Mouse (Mus musculus) embryonic stem cell, embryonic (primary cell): ENCODE results near the gene Triap1.

Source experiments
- CTCF ChIA-PET, 4 experiments: fragments of 300-600 bp in 2 of 4; fragments of 350-600 bp in 2 of 4; sonication (Branson Sonifier 250); formaldehyde crosslinking; loops; one replicate each; lab custom pipeline; 2022; ENCODE audit warnings: inconsistent platforms in 2 of 4; lab: Charles Lee
- POLR2A ChIA-PET, 4 experiments: fragments of 300-600 bp in 2 of 4; fragments of 350-600 bp in 2 of 4; sonication (Branson Sonifier 250); formaldehyde crosslinking; loops; one replicate each; lab custom pipeline; 2022; ENCODE audit warnings: antibody characterized with exemption in 4 of 4, inconsistent platforms in 1 of 4; lab: Charles Lee

Gene Triap1

GRCm38 (mm10) chr5:115319004-115319940, 21.8 kb upstream of the Triap1 start:
- POLR2A ChIA-PET, result interaction anchor here in 3 of 4 experiments (0.5 to 13.0 kb wide), 35 partner anchors 9 to 610 kb away, joined by 3 to 170 read pairs (median 4); partner anchors contain the start of genes Dynll1 (in 3 of the 3), Pla2g1b (in 1 of the 3), Rnf10 (in 1 of the 3) and Sirt4 (in 1 of the 3)
- CTCF ChIA-PET, result interaction anchor here (0.5 to 1.9 kb wide), 30 partner anchors 10 to 1140 kb away, joined by 3 to 7 read pairs (median 4); partner anchors contain the start of genes Dynll1 (in 2 of the 4) and Rplp0 (in 1 of the 4)

DNA sequence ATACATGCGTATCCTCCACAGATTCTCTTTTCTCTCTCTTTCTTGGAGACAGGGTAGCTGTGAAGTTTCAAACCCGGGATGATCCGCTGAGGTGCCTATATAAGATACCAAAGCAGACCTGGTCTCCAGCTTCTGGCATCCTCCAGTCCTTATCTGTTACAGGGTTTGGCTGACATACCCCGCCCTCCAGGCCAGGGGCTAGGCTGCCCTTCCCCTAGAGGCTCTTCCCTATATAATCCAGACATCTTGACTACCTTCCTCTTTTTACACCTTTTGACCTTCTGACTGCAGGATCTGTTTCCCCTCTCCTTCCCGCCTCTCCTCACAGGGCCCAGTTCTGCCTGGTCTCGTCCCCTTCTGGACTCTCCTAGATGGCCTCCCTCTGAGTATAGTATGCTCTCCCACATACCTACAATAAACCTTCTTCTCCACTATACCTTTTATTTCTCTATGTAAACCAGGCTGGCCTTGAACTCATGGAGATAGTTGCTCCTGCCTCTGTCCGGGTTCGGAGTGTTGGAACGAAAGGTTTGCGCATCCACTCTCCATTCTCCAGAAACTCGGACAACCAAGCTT, 14.7 kb upstream of the Triap1 start:
- ChIA-PET POLR2A (interaction anchor here in 3 of 4 experiments (0.6 to 8.1 kb wide), 35 partner anchors 9 to 166 kb away, joined by 3 to 56 read pairs (median 5); partner anchors contain the start of genes Dynll1 (in 3 of the 3) and Cox6a1 (in 1 of the 3)), CTCF (interaction anchor here in 1 of 4 experiments (0.6 to 1.0 kb wide), 7 partner anchors 9 to 758 kb away, joined by 3 to 5 read pairs (median 3); partner anchors contain the start of gene Fam222a)

- ChIA-PET CTCF (interaction anchor here in 1 of 4 experiments (0.6 to 1.0 kb wide), 7 partner anchors 9 to 759 kb away, joined by 3 to 5 read pairs (median 3); partner anchors contain the start of gene Fam222a), POLR2A (interaction anchor here in 3 of 4 experiments (0.6 to 8.1 kb wide), 40 partner anchors 8 to 1267 kb away, joined by 3 to 56 read pairs (median 5); partner anchors contain the start of genes Dynll1 (in 3 of the 3), Cox6a1 (in 1 of the 3) and Rnf10 (in 1 of the 3))
Observed at GRCm38 (mm10) chr5:115326875-115327609, 14.0 kb upstream of the Triap1 start, which contains the start of gene Srsf9. Gene Srsf9, plus strand, starts transcription at chr5:115327177.

DNA sequence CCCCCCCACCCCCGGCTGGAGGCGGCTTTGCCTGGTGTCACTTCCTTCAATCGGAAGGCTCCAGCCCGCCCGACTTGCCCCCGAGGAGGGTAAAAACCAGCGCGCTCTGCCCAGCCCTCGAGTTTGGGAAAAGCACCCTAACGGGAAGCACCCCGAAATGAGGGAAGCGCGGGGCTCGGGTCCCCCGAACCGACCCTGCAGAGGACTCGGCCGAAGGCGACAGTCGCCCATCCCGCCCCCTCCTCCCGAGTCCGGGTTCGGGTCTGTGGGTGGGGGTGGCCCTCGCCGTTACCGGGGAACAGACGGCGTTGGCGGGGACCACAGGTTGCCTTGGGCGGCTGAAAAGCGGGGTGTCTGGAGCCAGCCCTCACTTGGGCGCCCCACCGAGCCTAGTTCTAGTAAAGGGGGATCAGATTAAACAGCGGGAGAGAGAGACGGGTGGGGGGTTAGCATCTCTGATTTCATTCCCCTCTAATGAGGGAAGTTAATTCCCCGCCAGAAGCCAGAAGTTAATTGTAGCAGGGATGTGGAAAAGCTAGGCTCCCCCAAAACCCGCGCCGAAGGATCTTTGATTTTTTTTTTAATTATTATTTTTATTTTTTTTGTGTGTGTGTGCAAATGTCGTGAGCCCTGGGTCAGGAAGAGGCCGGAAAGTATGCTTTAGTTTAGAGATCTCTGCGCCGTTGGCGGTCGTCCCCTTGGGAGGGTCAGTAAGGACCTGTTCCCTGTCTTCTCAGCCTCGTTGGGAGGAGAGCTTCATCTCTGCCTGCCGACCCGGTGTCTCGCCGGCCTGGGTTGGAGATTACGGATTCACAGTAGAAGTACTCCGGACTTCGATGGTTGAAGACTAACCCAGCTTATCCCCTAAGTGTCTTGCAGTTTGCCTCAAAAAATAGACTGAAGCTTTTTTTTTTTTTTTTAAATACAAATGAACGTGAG, 13.1 kb upstream of the Triap1 start:
- CTCF ChIA-PET, result interaction anchor here in 2 of 4 experiments (0.6 to 1.7 kb wide), 7 partner anchors 10 to 229 kb away, joined by 3 to 5 read pairs (median 4); no protein-coding TSS in a partner anchor
- POLR2A ChIA-PET, result interaction anchor here in 3 of 4 experiments (0.6 to 8.1 kb wide), 29 partner anchors 8 to 1268 kb away, joined by 3 to 56 read pairs (median 4); partner anchors contain the start of genes Dynll1 (in 2 of the 3), Cox6a1 (in 1 of the 3), Gatc (in 1 of the 3) and Rnf10 (in 1 of the 3)

- CTCF ChIA-PET, result interaction anchor here in 1 of 4 experiments (0.6 to 0.9 kb wide), 2 partner anchors 151 to 706 kb away, joined by 3 read pairs; no protein-coding TSS in a partner anchor
- POLR2A ChIA-PET, result interaction anchor here in 3 of 4 experiments (0.6 to 5.2 kb wide), 10 partner anchors 10 to 56 kb away, joined by 3 to 31 read pairs (median 5); partner anchors contain the start of genes Cox6a1 (in 1 of the 3), Dynll1 (in 1 of the 3), Gatc (in 1 of the 3) and Triap1 (in 1 of the 3)
Observed at GRCm38 (mm10) chr5:115330955-115331354, 10.1 kb upstream of the Triap1 start.

- ChIA-PET CTCF (no interaction called here), POLR2A (interaction anchor here in 3 of 4 experiments (0.7 to 1.3 kb wide), 4 partner anchors 12 to 150 kb away, joined by 3 read pairs; no protein-coding TSS in a partner anchor)
Observed at GRCm38 (mm10) chr5:115333626-115334025, 7.4 kb upstream of the Triap1 start.

GRCm38 (mm10) chr5:115340007-115340406, 1.0 kb upstream of the Triap1 start:
- POLR2A ChIA-PET, result interaction anchor here (0.5 to 1.9 kb wide), 6 partner anchors 12 to 63 kb away, joined by 3 to 5 read pairs (median 4); partner anchors contain the start of genes Dynll1 (in 1 of the 4) and Srsf9 (in 1 of the 4)

DNA sequence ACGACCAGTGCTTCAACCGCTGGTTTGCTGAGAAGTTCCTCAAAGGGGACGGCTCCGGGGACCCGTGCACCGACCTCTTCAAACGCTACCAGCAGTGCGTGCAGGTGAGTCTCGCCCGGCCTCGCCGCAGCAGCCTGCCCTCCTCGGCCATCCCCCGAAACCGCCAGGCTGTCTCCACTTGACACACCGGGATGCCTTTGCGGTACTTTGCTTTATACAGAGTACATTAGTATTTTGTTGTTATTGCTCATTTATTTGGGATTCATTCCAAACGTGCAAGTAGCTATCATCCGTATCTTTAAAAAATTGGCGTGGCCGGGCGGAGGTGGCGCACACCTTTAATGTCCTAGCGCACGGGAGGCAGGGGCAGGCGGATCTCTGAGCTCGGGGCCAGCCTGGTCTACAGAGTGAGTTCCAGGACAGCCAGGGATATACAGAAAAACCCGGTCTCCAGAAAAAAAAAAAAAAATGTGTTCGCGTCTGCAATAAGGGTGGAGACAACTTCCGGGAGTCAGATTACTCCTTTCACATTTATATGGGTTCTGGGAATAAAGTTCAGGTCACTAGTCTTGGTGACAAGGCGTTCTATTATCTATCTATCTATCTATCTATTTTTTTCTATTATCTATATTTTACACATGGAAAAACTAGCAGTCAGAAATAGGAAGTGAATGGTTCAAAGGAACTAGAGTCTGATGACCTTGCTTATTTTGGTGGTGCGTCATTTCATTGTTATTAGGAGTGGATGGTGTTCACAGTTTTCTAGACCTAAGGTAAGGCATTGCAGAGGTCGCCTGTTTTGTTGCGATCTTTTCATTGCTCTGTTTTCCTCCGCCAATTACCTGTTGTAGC, 515 bp downstream of the Triap1 start:
- POLR2A ChIA-PET, result interaction anchor here in 2 of 4 experiments (0.6 to 2.7 kb wide), 15 partner anchors 9 to 268 kb away, joined by 3 to 8 read pairs (median 3); no protein-coding TSS in a partner anchor
- CTCF ChIA-PET, result no interaction called here

More at GRCm38 (mm10) chr5:115340007-115340406, 1.0 kb upstream of the Triap1 start:
- CTCF ChIA-PET, result no interaction called here

DNA sequence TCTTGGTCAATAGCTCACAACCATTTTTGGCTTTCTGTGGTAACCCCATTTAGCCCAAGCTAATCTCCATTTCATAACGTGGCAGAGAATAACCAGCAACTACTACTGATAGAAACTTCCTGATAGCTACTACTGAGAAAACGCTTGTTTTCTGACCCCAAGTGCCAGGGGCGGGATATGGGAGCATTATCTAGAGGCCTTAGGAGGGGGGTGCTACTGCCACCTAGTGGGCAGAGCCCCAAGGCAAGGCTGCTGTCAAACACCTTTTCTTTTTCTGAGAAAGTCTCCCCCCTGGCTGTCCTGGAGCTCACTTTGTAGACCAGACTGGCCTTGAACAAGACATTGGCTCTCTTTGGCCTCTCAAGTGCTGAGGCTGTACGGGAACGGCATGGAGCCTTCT, 6.5 kb downstream of the Triap1 start:
- ChIA-PET POLR2A (interaction anchor here in 3 of 4 experiments (0.5 to 5.8 kb wide), 47 partner anchors 8 to 656 kb away, joined by 3 to 33 read pairs (median 4); partner anchors contain the start of genes Dynll1 (in 3 of the 3), Rnf10 (in 2 of the 3), Sirt4 (in 1 of the 3) and Srsf9 (in 1 of the 3)), CTCF (interaction anchor here (0.5 to 2.5 kb wide), 51 partner anchors 9 to 1414 kb away, joined by 3 to 19 read pairs (median 4); partner anchors contain the start of genes Pop5 (in 1 of the 4) and Sirt4 (in 1 of the 4))

DNA sequence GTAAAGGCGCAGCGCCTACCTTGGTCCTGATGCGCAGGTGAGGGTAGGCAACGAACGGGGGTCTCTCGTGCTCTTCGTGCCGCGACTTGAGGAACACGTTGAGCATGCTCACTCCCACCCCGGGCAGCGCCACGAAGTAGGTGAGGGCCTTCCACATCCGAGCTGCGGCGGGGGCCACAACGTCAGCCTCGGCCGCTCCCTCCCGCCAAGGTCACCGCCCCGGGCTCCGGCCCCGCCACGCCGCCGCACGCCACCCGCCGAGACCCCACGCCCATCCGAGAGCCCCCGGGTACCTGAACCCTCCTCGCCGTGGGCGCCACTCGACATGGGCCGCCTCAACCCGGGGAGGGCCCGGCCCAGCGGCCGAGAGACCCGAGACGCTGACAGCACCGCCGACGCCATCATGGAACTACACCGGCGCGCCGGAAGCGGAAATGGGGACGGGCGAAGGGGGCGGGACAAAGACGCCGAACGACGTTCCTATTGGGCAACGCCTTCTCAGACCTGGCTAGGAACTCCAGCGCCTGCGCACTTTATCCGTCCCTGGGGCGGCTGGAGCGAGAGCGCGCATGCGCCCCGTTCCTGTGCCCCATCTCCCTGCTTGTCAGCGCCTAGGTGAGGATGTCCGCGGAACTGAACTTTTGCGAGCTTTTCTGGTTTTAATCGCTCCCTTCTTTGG, 7.7 kb downstream of the Triap1 start, which contains the start of gene Cox6a1:
Cox6a1 (minus strand) TSS at position 436 of the 679 bp plus-strand sequence.
- POLR2A ChIA-PET, result interaction anchor here (0.6 to 5.8 kb wide), 19 partner anchors 19 to 368 kb away, joined by 3 to 31 read pairs (median 4); partner anchors contain the start of genes Dynll1 (in 3 of the 4), Srsf9 (in 1 of the 4) and Unc119b (in 1 of the 4)

GRCm38 (mm10) chr5:115349225-115349555, 8.2 kb downstream of the Triap1 start:
- POLR2A ChIA-PET, result interaction anchor here (0.6 to 5.8 kb wide), 10 partner anchors 20 to 368 kb away, joined by 3 to 31 read pairs (median 4); partner anchors contain the start of genes Dynll1 (in 2 of the 4), Srsf9 (in 1 of the 4) and Unc119b (in 1 of the 4)
- CTCF ChIA-PET, result interaction anchor here in 3 of 4 experiments (0.6 to 2.5 kb wide), 5 partner anchors 10 to 370 kb away, joined by 3 to 14 read pairs (median 4); no protein-coding TSS in a partner anchor

More for the DNA sequence above, 7.7 kb downstream of the Triap1 start, which contains the start of gene Cox6a1:
- CTCF ChIA-PET, result interaction anchor here in 3 of 4 experiments (0.6 to 2.5 kb wide), 10 partner anchors 8 to 517 kb away, joined by 3 to 14 read pairs (median 4); partner anchors contain the start of gene Sirt4 (in 1 of the 3)

- CTCF ChIA-PET, result no interaction called here
Observed at GRCm38 (mm10) chr5:115351348-115351747, 10.3 kb downstream of the Triap1 start.

GRCm38 (mm10) chr5:115355070-115355469, 14.0 kb downstream of the Triap1 start:
- POLR2A ChIA-PET, result interaction anchor here (0.6 to 2.4 kb wide), 26 partner anchors 10 to 189 kb away, joined by 3 to 9 read pairs (median 4); partner anchors contain the start of gene Dynll1 (in 1 of the 4)
- CTCF ChIA-PET, result interaction anchor here in 3 of 4 experiments (0.5 to 1.6 kb wide), 9 partner anchors 8 to 122 kb away, joined by 3 to 12 read pairs (median 5); no protein-coding TSS in a partner anchor

More at GRCm38 (mm10) chr5:115351348-115351747, 10.3 kb downstream of the Triap1 start:
- POLR2A ChIA-PET, result interaction anchor here in 1 of 4 experiments (0.8 kb wide), 1 partner anchor 53 kb away, joined by 3 read pairs; no protein-coding TSS in a partner anchor
